Mouse (Mus musculus) cerebellum, adult 2 months (tissue): ENCODE results near the gene Tcf19. TPM values are rescaled to one million over a fixed set of nuclear protein-coding genes. Genes with fewer than 3 reads are reported as not detected.
A peak's percentile ranks its signal among the peaks of the same experiment; 100 is the strongest.

Experiments used
- DNase-seq, 2 experiments: peaks; one replicate each; pipeline ENCODE4 v3.0.0; 2021
- H3K27ac ChIP-seq: fragments of 200-500 bp; 2 replicates; pipeline ENCODE4 v1.5.1; 2012; ENCODE audit warnings: low read length, control low read depth, inconsistent platforms; ENCODE audit not compliant: insufficient read depth
- H3K27me3 ChIP-seq: fragments of 200-500 bp; 2 replicates; pipeline ENCODE4 v1.6.1; 2012; ENCODE audit warnings: inconsistent platforms, mild to moderate bottlenecking, low read length, moderate library complexity; ENCODE audit not compliant: control insufficient read depth, insufficient read depth
- H3K4me1 ChIP-seq: fragments of 200-500 bp; 2 replicates; pipeline ENCODE4 v1.6.1; 2011; ENCODE audit warnings: low read length; ENCODE audit not compliant: control insufficient read depth, insufficient read depth
- H3K4me3 ChIP-seq: fragments of 200-500 bp; replicated peaks from 2 replicates; pipeline ENCODE3; 2011; ENCODE audit warnings: mild to moderate bottlenecking, low read depth, low read length, control low read depth; ENCODE audit not compliant: insufficient read depth
- CTCF ChIP-seq: fragments of 200-500 bp; IDR thresholded peaks from 2 replicates; pipeline ENCODE4 v1.5.1; 2011; ENCODE audit warnings: low read depth, mild to moderate bottlenecking, control low read depth, low read length, moderate library complexity, borderline replicate concordance; ENCODE audit not compliant: insufficient read depth
- POLR2A ChIP-seq: fragments of 200-500 bp; IDR thresholded peaks from 2 replicates; pipeline ENCODE4 v1.6.1; 2011; ENCODE audit warnings: low read length, control low read depth, borderline replicate concordance; ENCODE audit not compliant: insufficient read depth
- WGBS: fragments of 180-500 bp; shearing (Covaris S2); methylation state at CpG from one replicate; pipeline ENCODE4 v1.1.7; 2018; 5-methylcytosine and 5-hydroxymethylcytosine counted together
- polyA plus RNA-seq: library from polyadenylated mRNA; depleted of rRNA; stranded (reverse); fragments of >200 nt; gene quantifications from 2 replicates; pipeline ENCODE4 v1.2.3, GENCODE M21; 2012; rRNA removed

Tcf19 gene
- polyA plus RNA-seq: 5.7 and 6.7 TPM in 2 replicates

DNA sequence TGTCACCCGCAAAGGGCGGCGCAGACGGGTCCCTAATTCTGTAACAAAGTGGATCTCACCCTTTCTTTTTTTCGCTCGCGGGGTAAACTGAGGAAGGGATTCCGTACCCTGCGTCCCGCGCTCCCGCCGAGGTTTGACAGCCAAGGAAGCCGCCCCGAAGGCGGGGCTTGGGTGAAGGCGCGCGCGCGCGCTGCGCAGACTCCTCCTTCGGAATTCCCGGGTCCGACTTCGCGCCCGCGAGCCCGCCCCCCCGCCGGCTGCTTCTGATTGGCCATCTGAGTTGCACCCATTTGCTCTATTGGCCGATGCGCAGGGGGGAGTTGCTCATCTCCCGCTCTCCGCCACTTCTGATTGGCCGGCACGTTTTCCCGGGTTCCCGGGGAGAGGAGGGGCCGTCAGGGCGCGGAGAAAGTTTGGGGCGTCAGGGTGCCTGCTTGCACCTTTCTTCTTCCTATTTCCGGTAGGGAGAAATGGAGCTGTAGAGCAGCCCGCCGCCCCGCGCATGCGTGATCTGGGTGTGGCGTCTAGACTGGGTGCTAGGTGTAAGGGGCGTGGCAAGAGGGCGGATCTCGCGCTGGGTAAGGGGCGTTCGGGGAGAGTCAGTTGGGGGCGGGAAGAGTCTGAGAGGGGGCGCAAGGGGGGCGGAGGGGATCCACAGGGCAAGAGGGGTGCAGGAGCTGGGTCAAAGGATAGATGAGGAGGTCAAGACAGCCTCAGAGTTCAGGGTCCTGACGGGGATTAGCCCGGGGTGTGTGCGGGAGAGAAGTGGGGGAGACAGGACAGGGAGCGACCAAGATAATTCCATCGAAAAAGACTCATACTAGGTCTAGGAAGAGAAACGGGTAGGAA is at the start of gene Tcf19, which contains the start of gene Cchcr1:
Tcf19 (minus strand) TSS at position 173 of the 849 bp plus-strand sequence.
Cchcr1 (plus strand) TSS at position 449 of the 849 bp plus-strand sequence.
- Histone ChIP-seq H3K4me3 (peak within 1 kb of the TSS; percentile 73), H3K27me3 (no peaks in the 10 kb centered on the region), H3K4me1 (no peaks in the 10 kb centered on the region), H3K27ac (no peak within 1 kb of the TSS)
- DNase-seq: peak; percentile 93 to 95
- WGBS: under 1% methylated on average over 67 of the region's 67 CpGs
- no peak for TF ChIP-seq CTCF
- no peak for TF ChIP-seq POLR2A

DNA sequence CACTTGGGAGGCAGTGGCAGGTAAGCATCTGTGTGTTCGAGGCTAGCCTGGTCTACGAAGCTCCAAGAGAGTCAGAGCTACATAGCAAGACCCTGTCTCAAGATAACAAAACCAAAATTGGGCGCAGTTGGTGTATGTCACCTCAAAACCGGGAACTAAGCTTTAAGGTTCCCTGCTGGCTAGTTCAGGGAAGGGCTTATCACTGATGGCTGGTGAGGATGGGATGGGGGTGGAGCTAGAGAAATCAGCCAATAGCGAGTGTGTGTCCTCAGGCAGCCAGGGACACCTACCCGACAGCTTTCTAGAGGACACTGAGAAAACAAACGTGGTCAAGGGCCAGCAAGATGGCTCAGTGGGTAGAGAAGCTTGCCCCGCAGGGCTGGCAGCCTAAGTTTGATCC is 41.6 kb upstream of the Tcf19 start:
- Histone ChIP-seq H3K27ac (no peak overlapping the region), H3K27me3 (no peaks in the 10 kb centered on the region), H3K4me3 (no peak overlapping the region), H3K4me1 (no peaks in the 10 kb centered on the region)
- TF ChIP-seq POLR2A (no peak), CTCF (no peak)
- WGBS: 60% methylated on average over 8 of the region's 8 CpGs
- DNase-seq: no peak

DNA sequence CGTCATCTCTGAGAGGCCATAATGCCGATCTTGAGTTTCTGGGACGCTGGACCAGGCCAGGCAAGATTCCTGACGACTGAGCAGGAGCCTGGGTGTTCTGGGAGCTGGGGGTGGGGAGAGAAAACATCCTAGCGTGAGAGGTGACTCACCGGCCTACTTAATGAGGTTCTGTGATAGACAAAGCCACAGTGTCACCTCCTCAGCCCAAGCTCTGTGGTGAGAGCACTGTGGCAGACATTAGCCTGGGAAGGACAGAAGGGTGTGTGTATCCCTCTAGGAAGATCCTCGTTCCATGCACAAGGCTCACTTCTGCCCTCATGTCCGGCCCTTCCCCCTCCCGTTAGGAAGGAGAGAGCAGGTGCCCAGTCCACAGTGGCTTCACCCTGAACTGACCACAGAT is 40.7 kb upstream of the Tcf19 start:
- H3K4me3 ChIP-seq: no peak overlapping the region
- no peak for DNase-seq
- no peak overlapping the region for H3K27ac ChIP-seq
- TF ChIP-seq POLR2A (no peak), CTCF (no peak)
- 74% methylated on average over 9 of the region's 9 CpGs for WGBS
- no peaks in the 10 kb centered on the region for H3K27me3 ChIP-seq
- H3K4me1 ChIP-seq: no peaks in the 10 kb centered on the region

DNA sequence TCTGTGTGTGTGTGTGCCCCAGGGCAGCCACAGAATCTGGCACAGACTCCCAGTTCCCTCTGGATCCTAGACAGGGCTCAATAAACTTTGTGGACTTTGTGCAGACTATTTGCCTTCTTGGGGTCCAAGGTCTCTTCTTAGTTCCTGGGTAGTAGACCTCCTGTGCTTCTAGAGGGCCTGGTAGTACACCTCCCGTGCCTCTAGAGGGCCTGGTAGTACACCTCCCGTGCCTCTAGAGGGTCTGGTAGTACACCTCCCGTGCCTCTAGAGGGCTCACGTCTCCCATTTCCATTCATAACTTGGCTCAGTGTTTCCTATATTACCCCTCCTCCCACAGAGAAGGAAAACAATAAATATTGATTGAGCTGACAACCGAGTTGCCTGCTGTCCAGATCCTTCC is 40.2 kb upstream of the Tcf19 start:
- H3K27me3 ChIP-seq: no peaks in the 10 kb centered on the region
- 20% methylated on average over 5 of the region's 5 CpGs for WGBS
- DNase-seq: peak in 1 of 2 experiments; percentile 29
- H3K4me3 ChIP-seq: no peak overlapping the region
- H3K27ac ChIP-seq: no peak overlapping the region
- peak; percentile 68 for TF ChIP-seq CTCF
- no peak for TF ChIP-seq POLR2A
- H3K4me1 ChIP-seq: no peaks in the 10 kb centered on the region

DNA sequence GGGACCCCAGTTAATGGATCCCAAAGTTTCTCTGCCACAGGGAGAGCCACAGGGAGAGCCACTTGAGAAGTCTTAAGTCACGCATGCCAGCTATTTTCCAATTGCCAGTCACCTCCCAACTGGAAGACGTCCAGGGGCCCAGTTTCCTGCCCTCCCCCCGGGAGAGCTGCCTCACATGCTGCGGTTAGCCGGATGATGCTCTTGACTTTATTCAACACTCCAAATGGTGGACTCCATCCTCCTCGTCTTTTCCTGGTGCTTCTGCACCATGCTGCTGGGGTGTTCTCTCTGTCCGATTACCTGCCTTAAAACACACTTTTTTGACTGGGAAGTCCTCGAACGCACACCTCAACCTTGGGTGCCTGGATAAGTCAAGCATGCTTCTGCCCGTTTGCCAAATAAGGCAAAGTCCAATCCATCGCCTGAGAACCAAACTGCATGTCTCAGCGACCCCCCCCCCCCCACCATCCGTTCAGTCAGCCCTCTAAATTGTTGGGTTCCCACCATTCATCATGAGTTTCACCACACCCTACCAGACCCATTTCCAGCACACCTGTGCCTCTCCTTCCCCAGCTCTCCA is 39.7 kb upstream of the Tcf19 start:
- DNase-seq: no peak
- H3K4me1 ChIP-seq: no peaks in the 10 kb centered on the region
- TF ChIP-seq POLR2A: no peak
- no peak for TF ChIP-seq CTCF
- H3K27me3 ChIP-seq: no peaks in the 10 kb centered on the region
- H3K27ac ChIP-seq: no peak overlapping the region
- no peak overlapping the region for H3K4me3 ChIP-seq
- WGBS: 77% methylated on average over 13 of the region's 13 CpGs

DNA sequence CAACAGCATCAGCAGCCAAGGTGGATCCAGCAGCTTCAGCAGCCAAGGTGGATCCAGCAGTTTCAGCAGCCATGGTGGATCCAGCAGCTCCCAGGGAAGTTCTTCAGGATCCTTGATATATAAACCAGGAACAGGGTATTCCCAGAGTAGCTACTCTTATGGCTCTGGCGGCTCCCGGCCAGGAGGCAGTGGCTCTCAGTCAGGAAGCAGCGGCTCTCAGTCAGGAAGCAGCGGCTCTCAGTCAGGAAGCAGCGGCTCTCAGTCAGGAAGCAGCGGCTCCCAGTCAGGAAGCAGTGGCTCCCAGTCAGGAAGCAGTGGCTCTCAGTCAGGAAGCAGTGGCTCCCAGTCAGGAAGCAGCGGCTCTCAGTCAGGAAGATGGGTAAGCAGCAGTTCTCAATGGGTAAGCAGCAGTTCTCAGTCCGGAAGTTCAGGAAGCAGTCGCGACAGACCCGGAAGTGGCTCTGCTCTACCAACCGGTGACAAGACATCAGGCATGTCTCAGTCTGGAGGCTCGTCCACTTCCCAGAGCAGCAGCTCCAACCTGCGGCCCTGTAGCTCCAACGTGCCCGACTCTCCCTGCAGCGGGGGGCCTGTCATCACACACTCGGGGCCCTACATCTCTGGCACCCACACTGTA is 38.3 kb upstream of the Tcf19 start:
- no peak overlapping the region for H3K4me3 ChIP-seq
- no peak overlapping the region for H3K27ac ChIP-seq
- H3K27me3 ChIP-seq: no peaks in the 10 kb centered on the region
- peaks cover under 1% of the 10 kb centered on the region; the same call in 1 of the 2 replicates for H3K4me1 ChIP-seq
- 89% methylated on average over 18 of the region's 18 CpGs for WGBS
- DNase-seq: no peak
- TF ChIP-seq POLR2A (no peak), CTCF (no peak)

DNA sequence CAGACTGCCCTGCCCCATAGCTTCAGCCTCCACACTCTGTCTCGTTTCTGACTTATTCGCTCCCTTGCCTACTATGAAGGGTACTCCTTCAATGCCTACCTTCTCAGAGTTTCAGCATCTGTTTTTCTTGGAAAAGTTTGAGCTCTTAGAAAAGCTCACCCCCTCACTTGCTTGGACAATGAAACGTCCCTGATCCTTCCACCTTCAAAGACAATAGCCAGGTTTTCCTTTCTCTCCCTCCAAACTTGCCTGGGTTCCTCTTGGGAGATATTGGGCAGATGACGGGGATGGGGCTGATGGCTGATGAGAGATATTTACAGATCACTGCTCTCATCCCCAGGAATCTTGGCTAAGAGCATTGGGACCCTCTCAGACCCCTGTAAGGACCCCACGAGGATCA is 37.7 kb upstream of the Tcf19 start:
- 71% methylated on average over 5 of the region's 5 CpGs for WGBS
- H3K27me3 ChIP-seq: no peaks in the 10 kb centered on the region
- no peak for DNase-seq
- H3K4me3 ChIP-seq: no peak overlapping the region
- no peak for TF ChIP-seq POLR2A
- TF ChIP-seq CTCF: no peak
- H3K27ac ChIP-seq: no peak overlapping the region
- peaks cover 6% of the 10 kb centered on the region; the same call in 1 of the 2 replicates for H3K4me1 ChIP-seq
